Mouse (Mus musculus) bone marrow, adult 2 months (tissue): ENCODE measurements around the gene Cmtm7. TPM values are rescaled to one million over a fixed set of nuclear protein-coding genes. Genes with fewer than 3 reads are reported as not detected.

Experiments used
- H3K27ac ChIP-seq: fragments of 200-500 bp; 2 replicates; pipeline ENCODE4 v1.5.1; 2012; ENCODE audit warnings: low read depth, mild to moderate bottlenecking, control low read depth, inconsistent platforms, low read length; ENCODE audit not compliant: control insufficient read depth, poor library complexity, insufficient read depth
- H3K4me1 ChIP-seq: fragments of 200-500 bp; 2 replicates; pipeline ENCODE4 v1.6.1; 2011; ENCODE audit warnings: low read length; ENCODE audit not compliant: control insufficient read depth, insufficient read depth
- H3K4me3 ChIP-seq: fragments of 200-500 bp; replicated peaks from 2 replicates; pipeline ENCODE3; 2011; ENCODE audit warnings: mild to moderate bottlenecking, low read depth, low read length, control low read depth; ENCODE audit not compliant: control insufficient read depth
- CTCF ChIP-seq: fragments of 200-500 bp; IDR thresholded peaks from 2 replicates; pipeline ENCODE4 v1.5.1; 2011; ENCODE audit warnings: low read length, control low read depth; ENCODE audit not compliant: control insufficient read depth, insufficient read depth
- POLR2A ChIP-seq: fragments of 200-500 bp; IDR thresholded peaks from 2 replicates; pipeline ENCODE4 v1.6.1; 2011; ENCODE audit warnings: low read depth, mild to moderate bottlenecking, control low read depth, low read length, borderline replicate concordance; ENCODE audit not compliant: control insufficient read depth
- WGBS: fragments of 180-500 bp; shearing (Covaris S2); methylation state at CpG from one replicate; pipeline ENCODE4 v1.1.7; 2018; 5-methylcytosine and 5-hydroxymethylcytosine counted together
- polyA plus RNA-seq: library from polyadenylated mRNA; stranded (reverse); fragments of >200 nt; gene quantifications from 2 replicates; pipeline ENCODE4 v1.2.4, GENCODE M21; 2011; ENCODE audit warnings: low replicate concordance; ENCODE audit not compliant: missing spikeins, insufficient read depth, insufficient read length

Gene Cmtm7
- polyA plus RNA-seq, 1 experiment = 300 TPM

GRCm38 (mm10) chr9:114778047-114778390, 3.6 kb downstream of the Cmtm7 start:
- TF ChIP-seq CTCF (no peak), POLR2A (0 out of 2 replicates have a peak, but pooled peaks have one; percentile 11)
- Histone ChIP-seq H3K4me1 (peaks cover 14% of the 10 kb centered on the region), H3K27ac (peak overlapping the region; percentile 80), H3K4me3 (no peak overlapping the region)
- 6% methylated on average over 7 of the region's 7 CpGs for WGBS

- Histone ChIP-seq H3K27ac (peak overlapping the region; percentile 80), H3K4me1 (peaks cover 14% of the 10 kb centered on the region), H3K4me3 (no peak overlapping the region)
- no peak for TF ChIP-seq POLR2A
- no peak for TF ChIP-seq CTCF
- 2% methylated on average over 6 of the region's 6 CpGs for WGBS
Measured at GRCm38 (mm10) chr9:114777178-114778046, 4.2 kb downstream of the Cmtm7 start.

DNA sequence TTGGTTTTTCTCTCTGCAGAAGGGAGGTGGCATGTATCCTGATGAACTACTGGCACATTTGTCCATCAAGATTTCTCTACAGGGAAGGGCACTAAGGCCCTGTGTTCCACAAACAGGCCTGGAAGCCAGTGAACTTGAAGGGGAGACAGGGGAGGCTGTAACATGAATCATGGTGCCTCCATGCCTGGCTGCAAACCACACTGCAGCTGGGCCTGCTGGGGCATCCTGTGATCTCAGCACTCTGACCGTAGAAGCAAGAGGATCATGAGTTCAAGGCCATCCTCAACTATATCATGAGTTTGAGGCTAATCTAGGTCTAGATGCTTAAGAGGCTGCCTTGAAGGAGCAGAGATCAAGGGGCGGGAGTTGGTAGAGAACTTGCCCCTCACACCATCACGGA, 5.3 kb downstream of the Cmtm7 start:
- Histone ChIP-seq H3K27ac (peak overlapping the region; percentile 35), H3K4me3 (no peak overlapping the region), H3K4me1 (peaks cover 16% of the 10 kb centered on the region)
- WGBS = 20% methylated on average over 3 of the region's 3 CpGs
- no peak for TF ChIP-seq POLR2A
- no peak for TF ChIP-seq CTCF

GRCm38 (mm10) chr9:114775272-114775671, 6.4 kb downstream of the Cmtm7 start:
- Histone ChIP-seq H3K4me1 (peaks cover 19% of the 10 kb centered on the region), H3K4me3 (no peak overlapping the region), H3K27ac (peak overlapping the region; percentile 12)
- no peak for TF ChIP-seq CTCF
- TF ChIP-seq POLR2A = no peak
- WGBS = 5% methylated on average over 4 of the region's 4 CpGs

DNA sequence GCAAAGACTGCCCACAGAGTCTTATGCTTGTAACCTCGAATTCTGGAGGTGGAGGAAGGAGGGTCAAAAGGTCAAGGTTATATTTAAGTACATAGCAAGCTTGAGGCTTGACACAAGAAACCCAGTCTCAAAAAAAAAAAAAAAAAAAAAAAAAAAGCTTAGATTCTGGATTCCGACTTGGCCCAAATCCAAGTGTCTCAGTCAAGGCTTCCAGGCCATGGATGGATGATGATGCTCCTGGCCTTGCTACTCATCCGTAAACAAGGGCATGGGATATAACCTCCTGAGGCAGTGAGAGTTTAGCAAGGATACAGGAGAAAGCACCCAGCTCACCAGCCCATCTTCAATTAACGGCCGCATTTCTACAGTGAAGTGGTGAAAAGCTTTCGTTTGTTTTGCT, 7.0 kb downstream of the Cmtm7 start:
- 15% methylated on average over 6 of the region's 6 CpGs for WGBS
- Histone ChIP-seq H3K4me3 (no peak overlapping the region), H3K27ac (no peak overlapping the region; the same call in 1 of the 2 replicates)

DNA sequence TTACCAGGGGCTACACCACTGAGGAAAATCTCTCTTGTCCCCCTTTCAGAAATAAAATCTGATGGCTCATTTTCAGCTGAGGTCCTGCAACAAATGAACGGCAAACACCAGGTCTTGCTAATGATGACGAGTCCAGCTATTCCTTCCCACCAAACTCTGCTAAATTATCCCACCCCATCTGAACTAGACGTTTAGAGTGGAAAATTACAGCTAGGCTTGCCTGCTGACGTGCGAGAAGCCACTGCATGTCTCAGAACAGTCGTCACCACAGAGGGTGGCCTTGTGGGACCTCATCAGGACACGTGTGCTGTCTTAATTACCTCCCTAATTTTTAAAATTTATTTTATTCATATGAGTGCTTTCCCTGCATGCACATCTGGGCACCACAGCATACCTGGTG, 10.1 kb downstream of the Cmtm7 start:
- 64% methylated on average over 7 of the region's 7 CpGs for WGBS
- peaks cover 16% of the 10 kb centered on the region for H3K4me1 ChIP-seq
- no peak overlapping the region for H3K4me3 ChIP-seq
- TF ChIP-seq POLR2A (no peak), CTCF (no peak)
- no peak overlapping the region for H3K27ac ChIP-seq

More for the DNA sequence above, 7.0 kb downstream of the Cmtm7 start:
- no peak for TF ChIP-seq CTCF
- TF ChIP-seq POLR2A = no peak
- H3K4me1 ChIP-seq = peaks cover 21% of the 10 kb centered on the region

DNA sequence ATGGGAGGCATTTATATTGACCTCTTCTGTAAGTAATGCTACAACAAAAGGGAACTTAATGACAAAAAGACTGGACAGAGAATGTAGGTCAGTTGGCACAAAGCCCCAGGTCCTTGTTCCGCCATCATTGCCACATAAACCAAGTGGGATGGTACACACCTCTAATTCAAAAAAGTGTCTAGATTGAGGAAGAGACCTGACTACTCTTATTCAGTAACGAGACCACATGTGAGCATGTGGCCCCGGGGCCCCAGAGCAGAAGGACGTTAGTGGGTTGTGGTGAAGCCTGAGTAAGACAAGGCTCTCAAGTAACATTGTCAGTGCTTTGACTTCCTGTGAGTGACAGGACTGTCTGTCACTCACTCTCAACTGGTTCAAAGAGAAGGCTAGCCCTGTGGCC, 11.4 kb downstream of the Cmtm7 start:
- Histone ChIP-seq H3K4me3 (no peak overlapping the region), H3K27ac (peak overlapping the region; percentile 12; the same call in 1 of the 2 replicates), H3K4me1 (peaks cover 12% of the 10 kb centered on the region)
- 18% methylated on average over 4 of the region's 4 CpGs for WGBS
- TF ChIP-seq POLR2A (no peak), CTCF (no peak)

DNA sequence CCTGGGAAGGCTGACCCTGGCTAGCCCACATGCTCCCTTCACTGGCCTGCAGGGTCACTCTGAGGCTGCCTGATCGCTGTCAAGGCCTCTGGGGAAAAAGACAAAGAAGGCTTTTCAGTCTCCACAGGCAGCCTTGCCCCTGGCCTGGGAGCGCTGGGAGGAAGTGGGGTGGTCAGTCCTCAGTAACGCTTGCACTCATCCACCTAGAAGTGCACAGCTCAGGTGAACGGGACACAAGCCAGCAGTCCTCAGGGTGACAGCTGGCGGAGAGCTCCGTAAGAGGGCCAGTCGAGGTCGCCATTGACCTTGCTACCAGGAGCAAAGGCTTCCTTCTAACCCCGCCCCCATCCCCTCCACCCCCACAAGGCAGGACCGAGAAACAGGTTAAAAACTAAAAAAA, 13.6 kb downstream of the Cmtm7 start:
- TF ChIP-seq CTCF (no peak), POLR2A (no peak)
- WGBS = 46% methylated on average over 10 of the region's 10 CpGs
- Histone ChIP-seq H3K27ac (no peak overlapping the region), H3K4me1 (peaks cover 7% of the 10 kb centered on the region), H3K4me3 (no peak overlapping the region)

- peaks cover 7% of the 10 kb centered on the region for H3K4me1 ChIP-seq
- WGBS = 62% methylated on average over 2 of the region's 2 CpGs
- H3K27ac ChIP-seq = no peak overlapping the region; the same call in 1 of the 2 replicates
- TF ChIP-seq POLR2A = no peak
- no peak for TF ChIP-seq CTCF
- no peak overlapping the region for H3K4me3 ChIP-seq
Measured at GRCm38 (mm10) chr9:114767507-114767906, 14.1 kb downstream of the Cmtm7 start.
